Mouse (Mus musculus): ENCODE results near the gene Arhgef26.

The Arhgef26 gene

DNA sequence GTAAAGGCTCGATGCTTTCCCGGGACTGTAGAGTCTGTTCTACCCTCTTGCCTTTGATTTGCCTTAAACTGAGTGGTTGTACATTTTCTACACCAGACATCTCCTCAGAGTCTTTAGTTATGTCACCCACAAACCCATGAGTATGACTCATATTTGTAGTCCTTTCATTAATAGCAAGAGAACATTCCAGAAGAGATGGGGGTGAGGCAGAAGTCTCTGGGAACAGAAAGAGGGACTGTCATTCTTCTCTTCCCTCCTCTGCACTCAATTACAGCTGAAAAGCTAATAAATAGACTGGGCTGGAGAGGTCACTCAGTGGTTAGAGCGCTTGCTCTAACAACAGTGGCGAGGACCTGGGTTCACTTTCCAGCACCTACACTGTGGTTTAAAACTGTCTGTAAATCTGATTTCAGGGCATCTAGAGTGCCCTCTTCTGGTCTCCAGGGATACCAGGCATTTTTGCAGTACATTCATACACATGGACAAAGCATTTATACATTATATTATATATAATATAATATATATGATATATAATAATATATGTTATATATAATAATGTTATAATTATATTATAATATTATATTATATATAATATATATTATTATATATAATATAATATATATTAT is 111.8 kb downstream of the Arhgef26 start:
- DNase-seq (ENCODE audit: low spot score in 2 of 2) = no peak

DNA sequence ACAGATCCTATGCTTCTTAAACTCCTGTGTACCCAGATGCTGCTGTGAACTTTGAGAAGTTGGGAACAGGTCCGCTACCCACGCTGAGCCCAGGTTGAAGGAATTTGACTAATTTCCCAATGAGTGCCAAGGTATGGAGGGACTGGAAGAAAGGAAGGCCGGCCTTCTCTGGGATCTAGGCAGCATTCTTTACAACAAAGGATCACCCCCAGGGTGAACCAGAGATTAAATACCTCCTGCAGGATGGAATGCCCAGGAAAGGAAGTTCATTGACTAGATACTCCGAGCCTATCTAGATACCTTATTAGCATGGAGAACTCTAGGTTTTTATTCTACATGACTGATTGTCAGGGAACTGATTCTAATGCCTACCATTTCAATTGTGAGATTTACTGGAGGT is 114.8 kb downstream of the Arhgef26 start:
- DNase-seq (ENCODE audit: low spot score in 2 of 2) = no peak

DNA sequence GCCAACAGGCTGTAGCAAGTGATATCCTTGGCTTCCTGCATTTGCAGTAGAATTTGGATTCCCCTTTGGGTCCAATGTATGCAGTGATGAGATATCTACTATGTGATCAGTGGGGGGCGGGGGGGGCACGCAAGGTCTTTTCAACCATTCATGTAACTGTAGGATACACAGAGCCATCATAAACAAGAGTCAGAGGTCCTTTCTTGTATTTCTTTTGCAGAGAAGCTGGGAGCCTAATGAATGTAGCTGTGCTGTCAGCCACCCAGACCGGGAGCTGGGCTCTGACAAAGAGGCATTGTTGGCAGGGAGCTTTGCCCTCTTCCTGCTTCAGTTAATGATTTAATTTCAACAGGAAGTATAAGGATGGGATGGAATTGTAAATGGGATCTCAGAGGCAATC is 116.0 kb downstream of the Arhgef26 start:
- no peak for DNase-seq (ENCODE audit: low spot score in 2 of 2)

DNA sequence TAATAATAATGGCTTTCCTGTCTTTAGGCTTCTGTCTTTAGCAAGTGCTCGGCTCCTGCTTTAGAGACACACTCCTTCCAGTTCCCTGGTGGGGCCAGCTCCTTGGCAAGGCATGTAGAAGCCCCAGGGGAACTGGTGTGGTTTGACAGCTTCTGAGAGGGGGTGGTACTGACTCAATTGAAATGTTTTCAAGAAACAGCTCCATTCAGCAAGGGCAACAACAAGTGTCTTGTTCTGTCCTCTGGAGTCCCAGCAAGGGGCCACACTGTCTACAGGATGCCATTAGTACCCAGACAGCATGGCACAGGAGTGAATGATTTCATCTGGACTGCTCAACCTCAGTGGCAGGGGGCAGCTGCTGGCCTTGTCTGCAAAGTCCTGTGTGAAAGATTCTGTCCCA is 117.7 kb downstream of the Arhgef26 start:
- DNase-seq (ENCODE audit: low spot score in 2 of 2) = peak; percentile 32 to 65

DNA sequence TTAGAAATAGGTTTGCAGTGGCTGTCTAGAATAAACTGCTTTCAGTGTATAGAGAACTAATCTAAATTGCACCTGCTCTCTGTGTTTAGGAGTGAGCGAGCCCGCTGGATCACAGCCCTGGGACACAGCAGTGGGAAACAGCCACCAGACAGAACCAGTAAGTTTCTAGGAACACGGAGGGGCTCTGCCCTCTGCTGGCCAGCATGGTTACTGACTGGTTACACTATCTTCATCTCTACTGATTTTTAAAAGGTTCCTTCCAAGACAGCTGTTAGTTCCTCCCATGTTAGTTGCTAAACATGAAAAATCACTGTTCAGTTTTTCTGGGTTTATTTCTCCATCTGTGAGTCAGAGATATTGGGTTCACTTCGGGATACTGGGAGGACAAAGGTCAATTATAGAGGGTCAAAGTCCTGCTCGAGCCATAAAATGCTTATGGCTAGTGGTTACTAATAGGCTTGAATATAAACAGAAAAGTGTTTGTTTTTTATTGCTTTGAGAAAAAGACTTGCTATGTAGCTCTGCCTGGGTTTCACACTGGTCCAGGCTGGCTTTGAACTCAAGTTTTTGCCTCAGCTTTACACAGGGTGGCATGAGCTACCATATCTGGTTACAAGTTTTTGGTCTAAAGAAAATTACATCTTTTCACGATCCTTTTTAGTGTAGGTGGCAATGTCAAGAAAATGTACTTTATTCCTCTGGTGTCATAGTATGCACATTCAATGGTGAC is 120.3 kb downstream of the Arhgef26 start:
- peak; percentile 37 to 62 for DNase-seq (ENCODE audit: low spot score in 2 of 2)

DNA sequence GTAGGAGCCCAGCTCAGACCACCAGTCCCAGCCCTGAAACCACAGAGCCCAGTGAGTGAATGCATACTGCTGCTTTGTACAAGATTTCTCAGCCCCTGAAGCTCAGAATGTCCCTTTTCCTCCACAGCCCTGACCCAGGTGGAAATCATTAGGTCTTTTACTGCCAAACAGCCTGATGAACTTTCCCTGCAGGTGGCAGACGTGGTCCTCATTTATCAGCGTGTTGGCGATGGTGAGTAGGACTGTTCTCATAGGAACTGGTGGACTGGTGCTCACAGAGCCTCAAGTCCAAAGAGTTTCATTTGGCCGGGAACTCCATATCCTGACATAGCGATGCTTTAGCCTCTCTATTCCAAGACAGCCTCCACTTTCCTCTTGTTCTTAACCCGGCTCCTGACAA is 121.3 kb downstream of the Arhgef26 start:
- no peak for DNase-seq (ENCODE audit: low spot score in 2 of 2)

DNA sequence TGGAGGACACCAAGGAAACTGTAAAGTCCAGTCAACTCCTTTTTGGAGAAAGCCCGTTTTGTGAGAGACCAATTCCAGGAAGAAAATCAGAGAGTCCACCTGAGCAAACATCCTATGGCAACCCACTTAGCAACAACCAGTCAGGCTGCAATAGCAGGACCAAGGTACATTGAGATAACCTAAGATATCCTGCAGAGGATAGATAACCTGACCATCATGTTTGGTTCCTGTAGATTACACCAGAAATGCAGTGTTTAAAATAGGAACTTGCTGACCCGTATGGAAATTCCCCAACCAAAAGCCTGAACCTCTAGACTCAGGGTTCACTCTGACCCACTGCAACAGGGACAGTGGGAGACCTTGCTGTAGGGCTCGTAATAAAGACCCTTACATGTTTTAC is 126.1 kb downstream of the Arhgef26 start:
- DNase-seq (ENCODE audit: low spot score in 2 of 2) = no peak

DNA sequence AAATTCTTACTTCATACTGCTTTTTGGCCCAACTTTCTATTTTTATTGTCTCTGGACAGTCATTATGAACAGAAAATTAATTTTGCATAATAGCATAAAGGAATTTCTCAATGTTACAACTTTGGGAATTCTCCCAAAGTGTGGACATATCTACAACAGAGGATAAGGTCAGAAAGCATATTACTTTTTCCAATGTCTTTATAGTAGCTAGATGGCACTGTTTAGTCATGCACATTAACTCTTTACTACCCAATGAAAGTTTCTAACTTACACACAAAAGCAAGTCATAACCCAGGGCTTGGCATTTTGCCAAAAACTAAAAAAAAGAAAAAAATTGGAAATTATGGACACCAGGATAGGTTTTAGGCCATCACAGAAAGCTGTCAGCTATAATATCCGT is 132.0 kb downstream of the Arhgef26 start:
- no peak for DNase-seq (ENCODE audit: low spot score in 2 of 2)

DNA sequence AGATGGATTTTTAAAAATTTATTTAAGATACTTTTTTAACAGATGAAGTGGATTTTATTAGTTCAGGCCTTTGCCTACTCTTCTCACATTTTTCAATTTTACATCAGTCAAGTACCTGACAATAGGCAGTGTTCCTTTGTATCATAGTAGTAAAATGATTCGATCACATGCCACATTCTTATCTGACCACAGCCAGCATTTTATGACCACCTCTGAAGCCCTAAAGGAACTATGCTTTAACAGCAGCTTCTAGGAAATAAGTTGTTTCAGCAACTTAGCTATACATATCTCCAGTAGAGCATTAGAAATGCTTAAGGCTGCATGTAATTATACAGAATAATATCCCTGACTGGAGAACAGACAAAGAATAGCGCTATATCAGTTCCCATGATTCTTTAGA is 146.2 kb downstream of the Arhgef26 start:
- no peak for DNase-seq (ENCODE audit: low spot score in 2 of 2)

DNA sequence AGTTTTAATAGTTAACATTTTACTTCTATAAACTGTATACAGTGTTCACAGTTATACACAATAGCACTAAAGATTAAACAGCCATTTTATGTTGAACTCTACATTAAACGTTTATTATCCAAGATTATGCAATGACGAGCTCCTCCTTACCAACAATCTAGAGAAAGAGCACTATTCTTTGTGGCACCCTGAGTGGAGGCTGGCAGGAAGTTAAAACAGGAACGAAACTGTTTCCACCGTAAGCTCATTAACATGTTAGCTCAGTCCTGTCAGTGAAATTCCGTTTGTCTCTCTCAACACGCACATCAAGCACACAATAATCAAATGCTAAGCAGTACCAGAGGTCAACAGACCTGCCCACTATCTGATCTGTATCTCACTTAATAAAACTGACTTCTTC is 154.4 kb downstream of the Arhgef26 start:
- DNase-seq (ENCODE audit: low spot score in 2 of 2) = no peak

DNA sequence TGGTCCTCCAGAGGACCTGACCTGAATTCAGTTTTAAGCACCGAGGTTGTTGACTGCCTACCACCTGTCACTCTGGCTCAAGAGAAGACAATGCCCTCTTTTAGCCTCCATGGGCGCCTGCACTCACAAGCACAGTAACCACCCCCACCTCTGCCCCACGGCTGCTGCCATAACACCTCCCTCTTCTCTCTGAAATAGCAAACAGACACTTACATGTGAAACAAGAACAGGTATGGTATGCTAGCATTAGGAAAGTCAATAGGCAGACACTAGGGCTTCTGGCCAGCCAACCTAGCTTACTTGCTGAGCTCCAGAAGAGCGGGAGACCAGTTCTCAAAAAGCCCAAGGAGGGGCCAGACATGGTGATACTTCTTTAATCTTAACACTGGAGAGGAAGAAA is 161.2 kb downstream of the Arhgef26 start:
- DNase-seq (ENCODE audit: low spot score in 2 of 2) = no peak

DNA sequence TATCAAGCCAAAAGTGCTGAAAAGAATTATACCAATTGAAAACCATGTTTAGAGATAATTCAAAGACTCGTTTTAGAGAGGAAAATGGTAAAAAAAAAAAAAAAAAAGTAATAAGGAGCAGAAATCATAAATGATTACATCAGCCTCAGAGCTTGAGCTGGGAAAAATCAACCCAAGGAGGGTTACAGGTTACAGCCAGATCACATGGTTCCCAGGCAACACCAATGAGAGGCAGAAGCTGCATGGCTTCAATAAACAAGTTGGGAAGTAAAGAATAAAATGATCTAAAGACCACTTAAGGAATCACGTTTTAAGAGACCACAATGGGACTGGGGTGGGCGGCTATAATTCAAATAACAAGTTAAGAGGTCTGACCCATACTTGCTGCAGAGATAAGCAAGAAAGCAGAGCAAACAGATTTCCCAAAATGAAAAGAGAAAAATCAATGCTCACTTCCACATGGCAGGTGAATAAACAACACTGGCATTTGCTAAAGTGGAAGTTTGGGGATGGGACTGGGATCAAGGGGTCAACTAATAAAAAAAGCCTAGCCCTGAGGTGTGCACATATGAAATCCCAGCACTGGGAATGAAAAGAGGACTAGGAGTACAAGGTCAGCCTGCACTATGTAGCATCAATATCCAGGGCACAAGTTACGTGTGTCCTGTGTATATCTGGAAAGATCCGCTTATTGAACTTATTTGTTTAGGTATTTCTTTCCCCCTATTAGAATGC is 167.2 kb downstream of the Arhgef26 start:
- no peak for DNase-seq (ENCODE audit: low spot score in 2 of 2)

DNA sequence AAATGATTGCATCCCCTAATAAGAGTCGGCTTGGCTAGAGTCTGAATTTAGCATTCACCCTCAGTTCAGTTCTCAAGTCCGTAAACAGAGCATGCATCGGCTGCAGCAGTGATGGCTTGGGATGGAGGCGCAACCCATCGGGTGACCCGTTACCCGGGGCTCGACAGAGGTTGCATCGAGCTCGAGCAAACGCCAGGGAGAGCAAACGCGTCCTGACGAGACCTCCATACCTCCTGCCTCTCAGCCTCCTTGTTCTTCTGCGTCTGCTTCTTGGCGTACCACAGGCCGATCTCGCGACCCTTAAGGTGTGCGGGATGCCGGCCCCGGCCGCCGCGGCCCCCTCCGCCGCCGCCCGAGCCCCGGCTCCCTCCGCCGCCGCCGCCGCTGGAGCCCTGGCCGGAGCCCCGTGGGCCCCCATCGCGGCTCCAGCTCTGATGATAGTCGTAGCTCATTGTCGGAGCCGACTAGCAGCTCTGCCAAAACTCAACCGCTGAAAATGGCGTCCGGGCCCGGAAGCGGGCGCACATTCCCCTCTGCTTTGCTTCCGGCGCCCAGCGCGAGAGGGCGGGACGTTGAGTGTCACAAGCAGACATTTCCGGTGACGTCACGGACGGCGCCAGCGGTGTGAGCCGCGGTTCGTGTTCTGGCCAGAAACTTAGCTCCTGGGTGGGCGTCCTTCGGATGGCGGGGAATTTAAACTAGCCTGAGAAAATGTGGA is 168.5 kb downstream of the Arhgef26 start, which contains the start of gene Dhx36:
TSS of gene Dhx36 (minus strand) at position 517 of the 718 bp plus-strand sequence.
- peak; percentile 96 to 98 for DNase-seq (ENCODE audit: low spot score in 2 of 2)

DNA sequence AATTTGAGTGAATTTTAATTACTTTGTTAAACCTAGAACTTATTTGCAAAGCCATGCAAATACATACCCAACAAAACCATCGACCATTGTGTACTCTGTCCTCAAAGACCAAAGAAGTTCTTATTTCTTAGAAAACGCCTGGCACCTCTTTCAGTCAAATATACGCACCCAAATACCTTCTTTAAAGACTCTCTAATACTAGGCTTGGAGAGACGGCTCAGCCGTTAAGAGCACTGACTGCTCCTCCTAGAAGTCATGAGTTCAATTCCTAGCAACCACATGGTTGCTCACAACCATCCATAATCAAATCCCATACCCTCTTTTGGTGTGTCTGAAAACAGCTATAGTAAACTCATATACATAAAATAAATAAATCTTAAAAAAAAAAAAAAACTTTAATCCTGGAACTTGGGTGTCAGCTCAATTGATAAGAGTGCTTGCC is 169.1 kb downstream of the Arhgef26 start:
- DNase-seq (ENCODE audit: low spot score in 2 of 2) = no peak

Data from frontal cortex, postnatal 14 days (tissue).